Mouse (Mus musculus) intestine, embryonic 14.5 days (tissue): Measurements from ENCODE around the gene Commd4. TPM values are rescaled to one million over a fixed set of nuclear protein-coding genes. Genes with fewer than 3 reads are reported as not detected.

ENCODE experiments used
- ATAC-seq: fragments of 200-750 bp; cut with Nextera tagmentation; replicated peaks from 2 replicates; pipeline ENCODE4 v1.8.0; 2017; ENCODE audit warnings: low read depth, moderate number of reproducible peaks, moderate TSS enrichment, moderate library complexity; ENCODE audit not compliant: low FRiP score, low TSS enrichment
- DNase-seq: peaks from one replicate; pipeline ENCODE4 v3.0.0-alpha.2; 2018; ENCODE audit warnings: low spot score
- H3K27ac ChIP-seq: fragments of 300-500 bp; sonication (generic); 2 replicates; pipeline ENCODE4 v1.5.1; 2014; ENCODE audit warnings: low read depth, mild to moderate bottlenecking, control low read depth
- H3K27me3 ChIP-seq: fragments of 300-500 bp; sonication (generic); replicated peaks from 2 replicates; pipeline ENCODE4 v1.6.1; 2014; ENCODE audit warnings: low read length, control low read depth; ENCODE audit not compliant: control insufficient read depth, insufficient read depth
- H3K36me3 ChIP-seq: fragments of 300-500 bp; sonication (generic); 2 replicates; pipeline ENCODE4 v1.6.1; 2014; ENCODE audit warnings: low read length, control low read depth; ENCODE audit not compliant: control insufficient read depth, insufficient read depth
- H3K4me1 ChIP-seq: fragments of 300-500 bp; sonication (generic); replicated peaks from 2 replicates; pipeline ENCODE4 v1.6.1; 2014; ENCODE audit warnings: low read length, control low read depth, mixed read lengths; ENCODE audit not compliant: control insufficient read depth, insufficient read depth
- H3K4me2 ChIP-seq: fragments of 300-500 bp; sonication (generic); 2 replicates; pipeline ENCODE4 v1.6.1; 2014; ENCODE audit warnings: low read length
- H3K4me3 ChIP-seq: fragments of 300-500 bp; sonication (generic); 2 replicates; pipeline ENCODE4 v1.5.1; 2014; ENCODE audit warnings: low read depth, low read length, control low read depth, mixed read lengths
- H3K9ac ChIP-seq: fragments of 300-500 bp; sonication (generic); 2 replicates; pipeline ENCODE4 v1.6.1; 2014; ENCODE audit warnings: mild to moderate bottlenecking, low read length
- H3K9me3 ChIP-seq: fragments of 300-500 bp; sonication (generic); 2 replicates; pipeline ENCODE4 v1.6.1; 2016; ENCODE audit warnings: low read length, control low read depth; ENCODE audit not compliant: control insufficient read depth
- WGBS: fragments of 180-500 bp; shearing (Covaris S2); extraction: QIAGEN DNeasy Blood & Tissue Kit; methylation state at CpG from one replicate; pipeline ENCODE4 v1.1.7; 2014; 5-methylcytosine and 5-hydroxymethylcytosine counted together
- polyA plus RNA-seq: library from polyadenylated mRNA; unstranded; fragments of >200 nt; fragmentation: Nextera tagmentation; extraction: Ambion mirVana; gene quantifications from 2 replicates; pipeline ENCODE4 v1.2.1, GENCODE M21; 2014

Commd4 gene
- polyA plus RNA-seq, 1 experiment from 2014 or later = 94.0 TPM

DNA sequence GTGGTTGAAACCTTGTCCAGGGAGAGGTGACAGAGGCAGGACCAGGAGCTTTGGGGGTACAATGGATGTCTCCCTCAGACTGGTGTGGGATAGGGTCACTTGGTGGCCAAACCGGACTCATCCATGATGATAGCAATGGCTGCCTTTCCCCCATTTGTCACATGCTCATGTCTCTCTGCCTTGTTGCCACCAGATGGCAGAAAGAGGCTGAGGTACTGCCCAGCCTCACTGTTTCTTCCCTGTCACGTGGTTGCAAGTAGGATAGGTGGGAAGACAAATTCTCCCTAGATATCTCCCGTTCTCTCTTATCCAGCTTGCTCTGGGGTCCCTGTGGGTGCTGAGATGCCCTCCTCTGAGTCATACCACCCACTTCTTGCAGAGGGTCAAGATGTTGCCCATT, 4.4 kb upstream of the Commd4 start:
- DNase-seq (peak; percentile 55), ATAC-seq (no peak)
- Histone ChIP-seq H3K36me3 (no peaks in the 10 kb centered on the region), H3K4me1 (peaks cover 3% of the 10 kb centered on the region), H3K27ac (no peak overlapping the region), H3K4me2 (no peak overlapping the region), H3K27me3 (no peaks in the 10 kb centered on the region), H3K9ac (no peak overlapping the region), H3K4me3 (no peak overlapping the region), H3K9me3 (no peaks in the 10 kb centered on the region)
- 10% methylated on average over 3 of the region's 3 CpGs for WGBS

DNA sequence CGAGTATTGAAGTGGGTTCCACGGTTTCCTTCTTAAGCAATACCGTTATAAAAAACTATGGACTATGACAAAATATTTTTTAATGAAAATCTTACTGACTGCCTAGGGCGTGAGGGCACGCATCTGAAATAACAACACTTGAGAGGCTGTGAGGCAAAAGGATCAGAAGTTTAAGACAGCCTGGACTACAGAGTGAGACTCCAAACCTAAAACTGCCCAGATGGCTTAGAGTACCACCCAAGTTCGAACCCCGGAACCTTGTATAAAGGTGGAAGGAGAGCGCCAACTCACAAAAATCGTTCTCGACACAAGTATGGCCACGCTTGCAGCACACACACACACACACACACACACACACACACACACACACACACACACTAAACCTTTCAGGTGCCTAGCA, 375 bp upstream of the Commd4 start:
- peak; percentile 32; the same call in 1 of the 2 replicates for ATAC-seq
- peak overlapping the region; percentile 42 for H3K9ac ChIP-seq

DNA sequence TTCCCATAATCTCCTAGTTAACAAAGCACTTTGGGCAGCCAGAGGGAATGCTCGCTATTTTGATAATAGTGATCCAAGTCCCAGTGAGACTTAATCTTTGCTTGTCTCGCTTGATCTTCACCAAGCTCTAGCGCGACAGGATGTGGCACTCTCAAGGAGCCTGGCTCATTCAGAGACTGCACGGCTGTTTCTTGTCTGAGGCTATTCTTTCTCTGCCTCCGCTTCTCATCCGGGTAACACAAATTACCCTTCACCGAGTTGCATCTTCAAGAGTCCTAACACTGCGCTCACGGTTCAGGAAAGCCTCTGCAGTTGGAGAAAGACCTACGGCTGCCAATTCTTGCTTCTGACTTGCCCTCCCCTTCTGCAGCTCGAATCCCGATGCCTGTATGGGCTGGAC, 632 bp downstream of the Commd4 start:
- peaks cover 14% of the 10 kb centered on the region; the same call in 1 of the 2 replicates for H3K36me3 ChIP-seq
- H3K27ac ChIP-seq = no peak overlapping the region
- peaks cover 9% of the 10 kb centered on the region for H3K4me1 ChIP-seq
- ATAC-seq (no peak), DNase-seq (no peak)
- peak overlapping the region; percentile 65 for H3K9ac ChIP-seq
- H3K4me2 ChIP-seq = peak overlapping the region; percentile 93
- no peaks in the 10 kb centered on the region for H3K27me3 ChIP-seq
- peak overlapping the region; percentile 95 for H3K4me3 ChIP-seq
- no peaks in the 10 kb centered on the region for H3K9me3 ChIP-seq
- 29% methylated on average over 13 of the region's 13 CpGs for whole genome bisulfite sequencing

More for the DNA sequence above, 375 bp upstream of the Commd4 start:
- Histone ChIP-seq H3K4me1 (peaks cover 9% of the 10 kb centered on the region), H3K4me3 (peak overlapping the region; percentile 95), H3K27ac (no peak overlapping the region), H3K4me2 (peak overlapping the region; percentile 93), H3K27me3 (no peaks in the 10 kb centered on the region), H3K9me3 (no peaks in the 10 kb centered on the region), H3K36me3 (peaks cover 14% of the 10 kb centered on the region; the same call in 1 of the 2 replicates)
- DNase-seq = no peak
- WGBS = 33% methylated on average over 11 of the region's 11 CpGs

DNA sequence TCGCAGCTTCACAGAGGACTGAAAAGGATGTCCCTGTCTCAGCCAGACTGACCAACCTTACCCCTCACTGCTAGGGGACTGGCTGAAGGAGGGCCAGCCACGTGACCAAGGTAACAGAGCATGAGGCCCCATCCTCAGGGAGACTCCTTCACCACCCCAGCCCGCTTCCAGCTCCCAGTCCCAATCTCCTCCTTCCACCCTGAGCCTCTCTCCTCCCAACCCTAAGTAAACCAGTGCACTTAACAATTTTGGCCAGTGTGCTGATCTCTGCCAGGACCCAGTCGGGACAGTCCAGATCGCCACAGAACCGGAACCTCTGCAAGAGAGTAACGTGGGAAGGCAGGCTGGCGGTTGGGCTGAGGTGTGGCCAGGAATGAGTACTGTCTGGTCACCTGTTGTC, 1.3 kb downstream of the Commd4 start:
- H3K9ac ChIP-seq = no peak overlapping the region
- WGBS = 83% methylated on average over 8 of the region's 8 CpGs
- DNase-seq (no peak), ATAC-seq (no peak)
- no peaks in the 10 kb centered on the region for H3K27me3 ChIP-seq
- no peak overlapping the region for H3K4me3 ChIP-seq
- peaks cover 9% of the 10 kb centered on the region for H3K4me1 ChIP-seq
- H3K36me3 ChIP-seq = peaks cover 14% of the 10 kb centered on the region; the same call in 1 of the 2 replicates
- H3K27ac ChIP-seq = no peak overlapping the region
- no peaks in the 10 kb centered on the region for H3K9me3 ChIP-seq
- no peak overlapping the region for H3K4me2 ChIP-seq

DNA sequence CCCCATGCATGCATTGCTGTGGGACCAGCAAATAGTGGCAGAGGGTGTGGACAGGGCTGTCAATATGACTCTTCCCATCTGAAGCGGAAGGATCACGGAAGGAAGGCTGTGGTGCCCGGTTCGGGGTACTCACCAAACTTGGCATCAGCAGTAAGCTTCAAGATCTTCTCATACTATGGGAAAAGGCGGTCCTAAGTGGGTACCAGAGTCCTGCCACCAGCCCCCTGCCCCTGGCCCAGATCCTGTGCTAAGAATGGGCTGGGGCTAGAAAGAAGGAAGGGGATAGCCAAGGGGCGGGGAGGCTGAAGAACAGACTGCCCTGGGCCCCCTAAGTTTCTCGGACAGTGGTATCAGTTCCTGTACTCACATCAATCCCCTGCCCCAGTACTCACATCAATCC, 1.7 kb downstream of the Commd4 start:
- peaks cover 9% of the 10 kb centered on the region for H3K4me1 ChIP-seq
- H3K36me3 ChIP-seq = peaks cover 14% of the 10 kb centered on the region; the same call in 1 of the 2 replicates
- no peak overlapping the region for H3K4me2 ChIP-seq
- no peak for ATAC-seq
- DNase-seq = no peak
- no peak overlapping the region for H3K4me3 ChIP-seq
- 90% methylated on average over 7 of the region's 7 CpGs for WGBS
- no peaks in the 10 kb centered on the region for H3K9me3 ChIP-seq
- H3K27ac ChIP-seq = no peak overlapping the region
- no peak overlapping the region for H3K9ac ChIP-seq
- no peaks in the 10 kb centered on the region for H3K27me3 ChIP-seq

DNA sequence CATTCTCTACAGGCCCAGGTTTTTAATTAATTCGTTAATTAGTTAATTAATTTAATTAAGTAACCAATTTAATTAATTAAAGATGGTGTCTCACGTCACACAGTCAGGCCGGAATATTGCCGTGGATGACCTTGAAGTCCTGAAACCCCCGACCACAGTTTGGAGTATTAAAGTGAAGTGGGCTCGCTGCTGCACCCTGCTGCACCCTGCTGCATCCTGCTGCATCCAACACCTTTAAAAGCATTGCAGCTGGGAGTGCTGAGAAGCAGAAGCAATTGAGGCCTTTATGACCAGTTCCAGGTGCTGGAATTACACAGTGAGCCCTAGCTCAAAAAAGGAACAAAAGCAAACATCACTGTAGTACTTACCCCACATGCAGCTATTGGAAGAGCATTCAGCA, 5.8 kb downstream of the Commd4 start:
- DNase-seq = no peak

DNA sequence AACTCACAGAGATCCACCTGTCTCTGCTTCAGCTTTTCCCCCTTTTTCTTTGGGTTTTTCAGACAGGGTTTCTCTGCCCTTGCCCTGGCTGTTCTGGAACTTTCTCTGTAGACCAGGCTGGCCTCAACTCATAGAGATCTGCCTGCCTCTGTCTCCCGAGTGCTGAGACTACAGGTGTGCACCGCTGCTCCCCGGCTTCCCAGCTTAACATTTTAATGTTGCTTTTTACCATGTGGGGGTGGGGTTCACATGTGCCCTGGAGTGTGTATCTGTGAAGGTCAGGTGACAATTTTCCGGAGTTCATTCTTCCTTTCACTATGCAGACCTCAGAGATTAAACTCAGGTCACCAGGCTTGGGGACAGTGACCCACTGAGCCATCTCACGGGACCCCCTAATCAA, 7.9 kb downstream of the Commd4 start:
- no peak overlapping the region for H3K4me2 ChIP-seq
- WGBS = 85% methylated on average over 5 of the region's 5 CpGs
- no peak overlapping the region for H3K9ac ChIP-seq
- no peak for ATAC-seq
- no peak overlapping the region for H3K4me3 ChIP-seq
- DNase-seq = no peak
- H3K4me1 ChIP-seq = peaks cover 11% of the 10 kb centered on the region
- peaks cover 7% of the 10 kb centered on the region; the same call in 1 of the 2 replicates for H3K36me3 ChIP-seq
- no peaks in the 10 kb centered on the region for H3K9me3 ChIP-seq
- H3K27ac ChIP-seq = no peak overlapping the region
- H3K27me3 ChIP-seq = no peaks in the 10 kb centered on the region

More for the DNA sequence above, 5.8 kb downstream of the Commd4 start:
- H3K36me3 ChIP-seq = peaks cover 14% of the 10 kb centered on the region; the same call in 1 of the 2 replicates
- H3K9me3 ChIP-seq = no peaks in the 10 kb centered on the region
- 51% methylated on average over 6 of the region's 6 CpGs for WGBS
- no peak overlapping the region for H3K9ac ChIP-seq
- no peak overlapping the region for H3K27ac ChIP-seq
- no peak for ATAC-seq
- no peak overlapping the region for H3K4me3 ChIP-seq
- peaks cover 10% of the 10 kb centered on the region for H3K4me1 ChIP-seq
- no peak overlapping the region for H3K4me2 ChIP-seq
- H3K27me3 ChIP-seq = no peaks in the 10 kb centered on the region

DNA sequence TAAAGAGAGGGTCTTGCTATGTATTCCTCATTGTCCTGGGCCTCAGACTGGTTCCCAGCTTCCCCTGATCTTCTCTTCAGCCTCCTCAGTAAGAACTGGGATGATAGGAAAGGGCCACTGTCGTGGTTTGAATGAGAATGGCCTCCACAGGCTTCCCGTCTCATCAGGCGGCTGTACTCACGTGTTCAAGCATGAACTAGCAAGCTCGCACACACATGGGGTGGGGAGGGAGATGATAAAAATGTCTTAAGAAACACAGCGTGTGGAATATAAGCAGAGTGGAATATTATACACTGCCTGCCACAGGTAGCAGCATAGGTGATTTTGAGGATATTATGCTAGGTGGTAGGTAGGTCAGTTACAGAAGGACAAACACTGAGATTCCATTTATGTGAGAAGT, 9.1 kb downstream of the Commd4 start:
- Histone ChIP-seq H3K9me3 (no peaks in the 10 kb centered on the region), H3K9ac (peak overlapping the region; percentile 66), H3K4me2 (peak overlapping the region; percentile 78), H3K4me3 (no peak overlapping the region), H3K27me3 (no peaks in the 10 kb centered on the region), H3K36me3 (peaks cover 3% of the 10 kb centered on the region; the same call in 1 of the 2 replicates), H3K27ac (0 out of 2 replicates have a peak overlapping the region, but pooled peaks have one; percentile 90), H3K4me1 (peaks cover 11% of the 10 kb centered on the region)
- ATAC-seq (no peak), DNase-seq (no peak)
- WGBS = 73% methylated on average over 6 of the region's 6 CpGs

DNA sequence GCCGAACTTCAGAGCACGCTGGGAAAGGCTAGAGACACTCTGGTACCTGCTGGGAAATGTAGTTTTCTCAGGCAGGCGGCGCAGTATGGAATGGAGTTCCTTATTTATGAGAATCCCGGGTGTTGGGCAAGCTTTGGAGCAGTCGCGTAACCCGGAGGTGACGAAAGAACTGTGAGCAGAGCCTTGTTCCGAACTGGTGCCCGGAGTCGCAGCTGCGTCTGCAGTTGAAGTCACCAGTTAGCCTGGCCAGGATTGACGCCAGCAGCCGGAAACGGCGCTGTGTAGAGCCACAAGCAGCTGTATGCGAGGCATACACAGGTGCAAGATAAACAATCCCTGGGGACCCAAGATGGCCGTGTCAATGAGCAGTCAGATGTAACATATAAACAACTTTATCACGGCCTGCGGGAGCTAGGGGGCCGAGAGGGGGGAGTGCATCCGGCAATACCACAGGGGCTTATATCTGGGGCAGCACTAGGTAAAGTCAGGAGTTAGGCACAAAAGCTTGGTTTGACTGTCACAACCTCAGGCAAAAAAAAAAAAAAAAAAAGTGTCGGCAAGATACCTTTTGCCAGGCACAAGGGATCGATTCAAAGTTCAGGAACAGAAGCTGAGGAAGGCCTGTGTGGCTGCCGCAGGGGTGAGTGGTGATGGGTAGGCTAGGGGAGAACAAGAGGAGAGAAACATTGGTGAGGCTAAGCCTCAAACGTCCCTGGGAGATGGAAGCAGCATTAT, 9.8 kb downstream of the Commd4 start, which contains the start of gene Neil1:
Neil1 (minus strand) TSS at position 162 of the 735 bp plus-strand sequence.
- Histone ChIP-seq H3K4me2 (peak within 1 kb of the TSS; percentile 78), H3K9ac (peak within 1 kb of the TSS; percentile 66), H3K9me3 (no peaks in the 10 kb centered on the region), H3K4me3 (peak within 1 kb of the TSS; percentile 45), H3K27me3 (no peaks in the 10 kb centered on the region), H3K4me1 (peaks cover 11% of the 10 kb centered on the region), H3K36me3 (peaks cover 6% of the 10 kb centered on the region; the same call in 1 of the 2 replicates), H3K27ac (peak within 1 kb of the TSS; percentile 90)
- DNase-seq = peak; percentile 89
- peak; percentile 82 for ATAC-seq
- 1% methylated on average over 27 of the region's 27 CpGs for WGBS
